Comparison of ENCODE assay signal across 8 mouse cellular contexts in genomic region chr8:85071041-85071440, GRCm38 (mm10). TPM values are rescaled to one million over a fixed set of nuclear protein-coding genes. Genes with fewer than 3 reads are reported as not detected.
DNase-seq lines count a peak whose midpoint lies in the region; ATAC-seq lines count a peak whose summit lies in the region.

No protein-coding gene starts in this region.

- H3K4me2 ChIP-seq in forebrain, embryonic 13.5 days = peak overlapping the region; percentile 73
- H3K4me2 ChIP-seq in limb, embryonic 11.5 days (ENCODE audit: low read depth, severe bottlenecking) = peak overlapping the region; percentile 64
- peak overlapping the region; percentile 59 for H3K4me2 ChIP-seq in neural tube, embryonic 13.5 days

- ATAC-seq in forebrain, embryonic 13.5 days = no peak
- no peak for ATAC-seq in limb, embryonic 11.5 days (ENCODE audit: insufficient number of reproducible peaks, low FRiP score, low TSS enrichment, low read depth)
- ATAC-seq in neural tube, embryonic 13.5 days (ENCODE audit: low read depth) = no peak

- WGBS in forebrain, embryonic 13.5 days = 84% methylated on average over 5 of the region's 5 CpGs
- 87% methylated on average over 5 of the region's 5 CpGs for WGBS in limb, embryonic 11.5 days
- WGBS in neural tube, embryonic 13.5 days = 83% methylated on average over 5 of the region's 5 CpGs

- peaks cover 19% of the 10 kb centered on the region for H3K4me1 ChIP-seq in forebrain, embryonic 13.5 days
- H3K4me1 ChIP-seq in limb, embryonic 11.5 days (ENCODE audit: control insufficient read depth, insufficient read depth, low read length) = no peaks in the 10 kb centered on the region
- peaks cover 24% of the 10 kb centered on the region for H3K4me1 ChIP-seq in neural tube, embryonic 13.5 days (replicated peaks)

- peak overlapping the region; percentile 92 for H3K4me3 ChIP-seq in forebrain, embryonic 13.5 days
- H3K4me3 ChIP-seq in limb, embryonic 11.5 days (ENCODE audit: low read depth, low read length) = peak overlapping the region; percentile 90; the same call in 1 of the 2 replicates
- peak overlapping the region; percentile 82 for H3K4me3 ChIP-seq in neural tube, embryonic 13.5 days

- H3K27ac ChIP-seq in forebrain, embryonic 13.5 days = peak overlapping the region; percentile 94
- no peak overlapping the region for H3K27ac ChIP-seq in limb, embryonic 11.5 days (replicated peaks; ENCODE audit: low read depth, low read length)
- peak overlapping the region; percentile 93 for H3K27ac ChIP-seq in neural tube, embryonic 13.5 days (replicated peaks)

- H3K9me3 ChIP-seq in forebrain, embryonic 13.5 days (replicated peaks) = no peaks in the 10 kb centered on the region
- H3K9me3 ChIP-seq in limb, embryonic 11.5 days (ENCODE audit: control insufficient read depth, low read length) = no peaks in the 10 kb centered on the region
- H3K9me3 ChIP-seq in neural tube, embryonic 13.5 days = no peaks in the 10 kb centered on the region

- no peaks in the 10 kb centered on the region for H3K27me3 ChIP-seq in forebrain, embryonic 13.5 days
- H3K27me3 ChIP-seq in limb, embryonic 11.5 days (ENCODE audit: control insufficient read depth, insufficient read depth, low read length) = no peaks in the 10 kb centered on the region
- no peaks in the 10 kb centered on the region for H3K27me3 ChIP-seq in neural tube, embryonic 13.5 days

- DNase-seq in retina, embryonic 14.5 days (ENCODE audit: low spot score) = peak; percentile 28
- no peak for DNase-seq in retina, postnatal 1 day
- no peak for DNase-seq in limb, embryonic 11.5 days (ENCODE audit: low spot score)
- DNase-seq in thymus, adult 18-20 months = no peak
- DNase-seq in layer of hippocampus, postnatal 25 days (ENCODE audit: extremely low spot score in 1 of 2, low spot score in 1 of 2) = no peak
- no peak for DNase-seq in ovary, postnatal 14 days (ENCODE audit: low spot score)

- peak overlapping the region; percentile 87; the same call in 1 of the 2 replicates for H3K9ac ChIP-seq in forebrain, embryonic 13.5 days
- peak overlapping the region; percentile 74 for H3K9ac ChIP-seq in limb, embryonic 11.5 days (ENCODE audit: low read length)
- H3K9ac ChIP-seq in neural tube, embryonic 13.5 days = peak overlapping the region; percentile 50; the same call in 1 of the 2 replicates

- peaks cover 52% of the 10 kb centered on the region for H3K36me3 ChIP-seq in forebrain, embryonic 13.5 days (ENCODE audit: poor library complexity, severe bottlenecking)
- peaks cover 8% of the 10 kb centered on the region; the same call in 1 of the 2 replicates for H3K36me3 ChIP-seq in limb, embryonic 11.5 days (ENCODE audit: control insufficient read depth, insufficient read depth, low read length)
- peaks cover 54% of the 10 kb centered on the region for H3K36me3 ChIP-seq in neural tube, embryonic 13.5 days

RNA-seq across cellular contexts. Expression of gene Dhps, which starts 0.5 kb away (rescaled TPM):
- polyA plus RNA-seq in forebrain, embryonic 13.5 days (2015; fragmentation: Nextera tagmentation; extraction: Ambion mirVana) = 79.5 TPM in 2 replicates
- 69.4 and 73.8 TPM in 2 replicates for polyA plus RNA-seq in limb, embryonic 11.5 days (2014; fragmentation: Nextera tagmentation; extraction: Ambion mirVana)
- 86.9 and 109 TPM in 2 replicates for polyA plus RNA-seq in neural tube, embryonic 13.5 days (2015; fragmentation: Nextera tagmentation; extraction: Ambion mirVana)
- total RNA-seq in layer of hippocampus, postnatal 25 days (2021) = 10 to 100 TPM; 57.7 to 62.0 TPM

RNA-seq across cellular contexts. Expression of gene Gm5741, which starts 3.3 kb away (rescaled TPM):
- polyA plus RNA-seq in forebrain, embryonic 13.5 days (2015; fragmentation: Nextera tagmentation; extraction: Ambion mirVana) = 0.88 and 0.93 TPM in 2 replicates
- polyA plus RNA-seq in limb, embryonic 11.5 days (2014; fragmentation: Nextera tagmentation; extraction: Ambion mirVana) = 0.75 TPM in 1 of 2 replicates, not detected in the other
- polyA plus RNA-seq in neural tube, embryonic 13.5 days (2015; fragmentation: Nextera tagmentation; extraction: Ambion mirVana) = 1.5 TPM in 1 of 2 replicates, not detected in the other
- total RNA-seq in layer of hippocampus, postnatal 25 days (2021) = not detected

RNA-seq across cellular contexts. Expression of gene Wdr83os, which starts 9.5 kb away (rescaled TPM):
- polyA plus RNA-seq in forebrain, embryonic 13.5 days (2015; fragmentation: Nextera tagmentation; extraction: Ambion mirVana) = 136 and 137 TPM in 2 replicates
- polyA plus RNA-seq in limb, embryonic 11.5 days (2014; fragmentation: Nextera tagmentation; extraction: Ambion mirVana) = 112 and 115 TPM in 2 replicates
- polyA plus RNA-seq in neural tube, embryonic 13.5 days (2015; fragmentation: Nextera tagmentation; extraction: Ambion mirVana) = 117 and 118 TPM in 2 replicates
- total RNA-seq in layer of hippocampus, postnatal 25 days (2021) = 10 to 100 TPM; 57.7 to 69.0 TPM

RNA-seq across cellular contexts. Expression of gene Wdr83, which starts 10.1 kb away (rescaled TPM):
- polyA plus RNA-seq in forebrain, embryonic 13.5 days (2015; fragmentation: Nextera tagmentation; extraction: Ambion mirVana) = 52.9 and 57.8 TPM in 2 replicates
- polyA plus RNA-seq in limb, embryonic 11.5 days (2014; fragmentation: Nextera tagmentation; extraction: Ambion mirVana) = 54.9 and 57.7 TPM in 2 replicates
- polyA plus RNA-seq in neural tube, embryonic 13.5 days (2015; fragmentation: Nextera tagmentation; extraction: Ambion mirVana) = 56.5 and 58.6 TPM in 2 replicates
- total RNA-seq in layer of hippocampus, postnatal 25 days (2021) = 10 to 100 TPM; 28.7 to 32.3 TPM

RNA-seq across cellular contexts. Expression of gene Fbxw9, which starts 11.2 kb away (rescaled TPM):
- polyA plus RNA-seq in forebrain, embryonic 13.5 days (2015; fragmentation: Nextera tagmentation; extraction: Ambion mirVana) = 39.4 and 49.1 TPM in 2 replicates
- 21.0 and 21.2 TPM in 2 replicates for polyA plus RNA-seq in limb, embryonic 11.5 days (2014; fragmentation: Nextera tagmentation; extraction: Ambion mirVana)
- polyA plus RNA-seq in neural tube, embryonic 13.5 days (2015; fragmentation: Nextera tagmentation; extraction: Ambion mirVana) = 48.6 and 50.8 TPM in 2 replicates
- 10 to 100 TPM; 19.7 to 27.8 TPM for total RNA-seq in layer of hippocampus, postnatal 25 days (2021)
